Mouse (Mus musculus) lung, adult 2 months (tissue): ENCODE results near the gene Pgm2l1. TPM values are rescaled to one million over a fixed set of nuclear protein-coding genes. Genes with fewer than 3 reads are reported as not detected.

Experiments used
- DNase-seq: peaks from one replicate; pipeline ENCODE4 v3.0.0; 2022
- H3K4me1 ChIP-seq: fragments of 200-500 bp; 2 replicates; pipeline ENCODE4 v1.6.1; 2011; ENCODE audit warnings: low read length; ENCODE audit not compliant: control insufficient read depth, insufficient read depth
- H3K4me3 ChIP-seq: fragments of 200-500 bp; replicated peaks from 2 replicates; pipeline ENCODE3; 2011; ENCODE audit warnings: low read depth, mild to moderate bottlenecking, control low read depth, low read length; ENCODE audit errors: extremely low read depth
- CTCF ChIP-seq: fragments of 200-500 bp; IDR thresholded peaks from 2 replicates; pipeline ENCODE4 v1.5.1; 2011; ENCODE audit warnings: mild to moderate bottlenecking, low read length, control low read depth; ENCODE audit not compliant: insufficient read depth
- POLR2A ChIP-seq: fragments of 200-500 bp; IDR thresholded peaks from 2 replicates; pipeline ENCODE4 v1.6.1; 2011; ENCODE audit warnings: low read depth, mild to moderate bottlenecking, control low read depth, low read length, borderline replicate concordance; ENCODE audit errors: extremely low read depth
- WGBS: fragments of 180-500 bp; shearing (Covaris S2); methylation state at CpG from one replicate; pipeline ENCODE4 v1.1.7; 2018; 5-methylcytosine and 5-hydroxymethylcytosine counted together
- polyA plus RNA-seq: library from polyadenylated mRNA; depleted of rRNA; stranded (reverse); fragments of >200 nt; gene quantifications from 2 replicates; pipeline ENCODE4 v1.2.3, GENCODE M21; 2012

Gene Pgm2l1
- polyA plus RNA-seq, 1 experiment, result 4.6 TPM

- Histone ChIP-seq H3K4me3 (no peak overlapping the region), H3K4me1 (peaks cover 5% of the 10 kb centered on the region; the same call in 1 of the 2 replicates)
- 73% methylated on average over 9 of the region's 9 CpGs for WGBS
- DNase-seq, result no peak
- TF ChIP-seq POLR2A (no peak), CTCF (no peak)
Measured at GRCm38 (mm10) chr7:100216601-100217565, 10.3 kb upstream of the Pgm2l1 start.

DNA sequence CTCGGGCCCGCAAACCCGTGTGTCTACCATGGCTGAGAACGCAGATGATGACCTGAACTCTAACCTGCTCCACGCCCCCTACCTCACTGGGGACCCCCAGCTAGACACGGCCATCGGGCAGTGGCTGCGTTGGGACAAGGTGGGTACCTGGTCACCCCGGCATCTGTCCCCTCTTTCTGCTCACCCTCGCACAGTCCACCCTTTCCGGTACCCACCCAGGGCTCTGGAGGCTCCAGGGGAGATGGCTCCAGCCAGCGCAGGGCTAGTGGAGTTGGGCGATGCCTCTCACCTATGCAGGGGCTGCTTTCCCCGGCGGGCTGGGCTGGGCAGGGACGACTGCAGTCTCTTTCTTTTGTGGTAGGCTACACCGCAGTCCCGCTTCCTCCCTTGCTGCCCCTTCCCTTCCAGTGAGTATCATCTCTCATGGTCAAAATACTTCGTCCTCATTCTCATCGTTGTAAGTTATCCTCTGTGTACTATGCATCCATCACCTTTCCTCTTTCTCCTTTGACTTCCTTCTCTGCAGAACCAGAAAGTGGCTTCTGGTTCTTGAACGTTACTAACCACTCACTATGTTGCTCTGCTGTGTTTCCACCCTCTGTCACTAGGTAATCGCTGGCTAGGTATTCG, 817 bp downstream of the Pgm2l1 start:
- no peak for TF ChIP-seq CTCF
- no peak for TF ChIP-seq POLR2A
- Histone ChIP-seq H3K4me1 (peaks cover 3% of the 10 kb centered on the region; the same call in 1 of the 2 replicates), H3K4me3 (peak overlapping the region; percentile 79)
- WGBS, result 2% methylated on average over 23 of the region's 23 CpGs
- DNase-seq, result peak; percentile 15

DNA sequence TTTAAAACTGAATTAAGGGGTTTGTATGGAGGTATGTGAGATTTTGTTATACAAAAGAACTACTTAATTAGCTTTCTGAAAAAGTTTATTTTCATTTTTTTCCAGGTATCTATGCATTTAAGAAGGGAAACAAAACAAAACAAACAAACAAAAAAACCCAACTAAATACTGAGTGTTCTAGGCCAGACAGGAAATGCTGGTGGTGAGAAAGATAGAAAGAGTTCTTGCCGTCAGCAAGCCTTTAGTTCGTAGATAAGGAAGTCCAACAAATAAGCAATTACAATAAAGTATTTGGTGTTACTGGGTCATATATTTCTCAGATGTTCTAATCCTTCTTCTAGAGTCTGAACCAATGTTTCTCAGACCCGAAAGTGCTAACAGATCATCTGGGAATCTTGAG, 1.8 kb downstream of the Pgm2l1 start:
- H3K4me1 ChIP-seq, result peaks cover 3% of the 10 kb centered on the region; the same call in 1 of the 2 replicates
- TF ChIP-seq CTCF (no peak), POLR2A (no peak)
- DNase-seq, result no peak
- WGBS, result 47% methylated on average over 3 of the region's 3 CpGs
- H3K4me3 ChIP-seq, result no peak overlapping the region

DNA sequence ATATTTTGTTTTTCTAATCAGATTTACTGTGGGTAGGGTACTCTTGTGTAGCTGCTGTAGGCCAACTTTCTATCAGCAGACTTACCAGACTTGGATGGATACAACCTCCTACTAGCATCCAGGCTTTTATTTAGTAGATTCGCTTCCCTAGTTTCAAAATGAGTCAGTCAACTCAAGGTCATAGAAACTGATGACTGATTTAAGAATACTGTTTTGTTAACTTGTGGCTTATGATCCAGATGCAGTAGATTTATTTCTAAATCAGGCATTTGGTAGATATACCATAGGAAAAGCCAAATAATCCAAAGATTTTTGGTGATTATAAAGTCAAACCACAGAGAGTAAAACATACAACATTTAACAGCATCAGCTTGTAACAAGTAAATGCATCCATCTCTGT, 3.5 kb downstream of the Pgm2l1 start:
- Histone ChIP-seq H3K4me3 (no peak overlapping the region), H3K4me1 (peaks cover 3% of the 10 kb centered on the region; the same call in 1 of the 2 replicates)
- DNase-seq, result no peak
- WGBS, result 85% methylated on average over 1 of the region's 1 CpGs
- TF ChIP-seq CTCF (no peak), POLR2A (no peak)

DNA sequence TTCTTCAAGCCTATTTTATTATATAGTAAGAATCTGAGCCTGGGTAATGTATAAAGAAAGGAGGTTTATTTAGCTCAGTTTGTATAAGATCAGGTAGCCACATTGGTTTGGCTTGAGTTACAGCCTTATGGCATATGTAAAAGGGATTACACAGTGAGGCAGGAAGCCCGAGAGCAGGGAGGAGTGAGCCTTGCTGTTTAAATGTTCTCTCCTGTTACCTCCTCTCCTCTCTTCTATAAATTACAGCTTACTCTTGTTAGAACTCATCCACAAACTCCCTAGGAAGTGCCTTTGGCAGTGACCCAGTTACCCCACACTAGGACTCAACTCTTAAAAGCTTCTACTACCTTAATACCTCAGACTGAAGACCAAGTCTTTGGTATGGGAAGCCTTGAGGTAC, 4.5 kb downstream of the Pgm2l1 start:
- Histone ChIP-seq H3K4me3 (no peak overlapping the region), H3K4me1 (peaks cover 3% of the 10 kb centered on the region; the same call in 1 of the 2 replicates)
- no peak for DNase-seq
- TF ChIP-seq POLR2A (no peak), CTCF (no peak)
- 52% methylated on average over 1 of the region's 1 CpGs for WGBS

GRCm38 (mm10) chr7:100233681-100234080, 6.5 kb downstream of the Pgm2l1 start:
- Histone ChIP-seq H3K4me1 (no peaks in the 10 kb centered on the region; the same call in 1 of the 2 replicates), H3K4me3 (no peak overlapping the region)
- TF ChIP-seq POLR2A (no peak), CTCF (no peak)
- DNase-seq, result no peak

DNA sequence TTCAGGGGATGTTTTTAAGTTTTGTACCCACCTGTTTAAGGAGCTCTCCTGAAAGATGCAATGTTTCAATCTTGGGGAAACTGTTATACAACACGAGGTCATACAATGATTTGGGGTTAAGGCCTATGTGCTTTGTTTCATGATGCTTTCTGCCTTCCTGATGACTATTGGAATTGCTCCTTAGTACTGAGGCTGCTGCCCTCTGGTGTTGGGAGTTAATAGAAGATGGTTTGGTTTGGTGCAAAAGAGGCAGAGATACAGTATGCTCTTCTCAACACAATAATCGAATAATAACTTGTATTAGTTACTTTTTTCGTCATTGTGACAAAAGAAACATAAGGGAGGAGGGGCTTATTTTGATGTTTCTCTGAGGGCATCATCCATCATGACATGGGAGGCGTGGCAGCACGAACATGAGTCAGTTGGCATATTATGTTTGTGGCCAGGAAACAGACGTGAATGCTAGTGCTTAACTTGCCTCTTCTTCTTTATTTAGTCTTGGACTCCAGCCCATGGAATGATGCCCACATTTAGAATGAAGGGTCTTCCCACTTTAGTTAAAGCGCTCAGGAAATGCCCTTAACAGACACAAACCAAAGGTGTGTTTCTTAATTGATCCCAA, 7.2 kb downstream of the Pgm2l1 start:
- DNase-seq, result peak; percentile 33
- 42% methylated on average over 7 of the region's 7 CpGs for WGBS
- no peak for TF ChIP-seq POLR2A
- peak; percentile 13; the same call in 1 of the 2 replicates for TF ChIP-seq CTCF
- no peaks in the 10 kb centered on the region for H3K4me1 ChIP-seq
- no peak overlapping the region for H3K4me3 ChIP-seq

DNA sequence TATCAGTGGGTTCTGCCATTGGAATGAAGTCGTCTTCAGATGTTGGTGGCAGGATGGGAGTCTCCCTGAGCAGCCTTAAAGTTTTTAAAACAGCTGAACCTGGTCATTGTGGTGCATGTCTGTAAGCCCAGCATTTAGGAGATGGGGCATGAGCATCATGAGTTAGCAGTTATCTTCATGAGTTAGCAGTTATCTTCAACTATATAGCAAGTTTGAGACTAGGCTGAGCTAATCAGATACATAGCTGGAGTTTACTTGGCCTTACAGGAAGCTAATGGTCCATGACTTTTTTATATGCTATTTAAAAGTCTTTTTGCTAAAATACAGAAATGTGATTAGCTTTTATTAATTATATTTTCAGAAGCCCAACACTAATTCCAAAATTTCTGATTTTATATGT, 11.1 kb downstream of the Pgm2l1 start:
- no peak for DNase-seq
- WGBS, result 82% methylated on average over 1 of the region's 1 CpGs
- Histone ChIP-seq H3K4me3 (no peak overlapping the region), H3K4me1 (no peaks in the 10 kb centered on the region)
- no peak for TF ChIP-seq CTCF
- TF ChIP-seq POLR2A, result no peak

- Histone ChIP-seq H3K4me1 (no peaks in the 10 kb centered on the region), H3K4me3 (no peak overlapping the region)
- TF ChIP-seq CTCF, result no peak
- TF ChIP-seq POLR2A, result no peak
- 85% methylated on average over 2 of the region's 2 CpGs for WGBS
- no peak for DNase-seq
Measured at GRCm38 (mm10) chr7:100240601-100241000, 13.4 kb downstream of the Pgm2l1 start.

- Histone ChIP-seq H3K4me1 (no peaks in the 10 kb centered on the region), H3K4me3 (no peak overlapping the region)
- no peak for DNase-seq
- 76% methylated on average over 1 of the region's 1 CpGs for WGBS
- TF ChIP-seq CTCF, result no peak
- TF ChIP-seq POLR2A, result no peak
Measured at GRCm38 (mm10) chr7:100243007-100243406, 15.8 kb downstream of the Pgm2l1 start.
